Mouse (Mus musculus) heart, postnatal 10 days (tissue): ENCODE measurements around the gene BC005537. TPM values are rescaled to one million over a fixed set of nuclear protein-coding genes. Genes with fewer than 3 reads are reported as not detected.
"Not testable (repeated sequence)": the region's sequence is repeated elsewhere in the genome, so short reads cannot be mapped to it uniquely, and the experiment has no call there.

ENCODE experiments used
- DNase-seq, 2 experiments: peaks; one replicate each; pipeline ENCODE4 v3.0.0; 2021
- intact Hi-C: fragments of 180-260 bp; cut with DNase I; formaldehyde crosslinking; loops from one replicate; pipeline ENCODE4 v1.15.1; 2025
- total RNA-seq, 2 experiments: library from RNA; stranded (reverse); gene quantifications; 2 replicates each; pipeline ENCODE4 v1.2.3; 2021

Gene BC005537
- total RNA-seq, 2 experiments from 2014 or later: 178 to 179 TPM

GRCm38 (mm10) chr13:24837765-24838164, 36.3 kb downstream of the BC005537 start:
- intact Hi-C loops: not testable (repeated sequence)

DNA sequence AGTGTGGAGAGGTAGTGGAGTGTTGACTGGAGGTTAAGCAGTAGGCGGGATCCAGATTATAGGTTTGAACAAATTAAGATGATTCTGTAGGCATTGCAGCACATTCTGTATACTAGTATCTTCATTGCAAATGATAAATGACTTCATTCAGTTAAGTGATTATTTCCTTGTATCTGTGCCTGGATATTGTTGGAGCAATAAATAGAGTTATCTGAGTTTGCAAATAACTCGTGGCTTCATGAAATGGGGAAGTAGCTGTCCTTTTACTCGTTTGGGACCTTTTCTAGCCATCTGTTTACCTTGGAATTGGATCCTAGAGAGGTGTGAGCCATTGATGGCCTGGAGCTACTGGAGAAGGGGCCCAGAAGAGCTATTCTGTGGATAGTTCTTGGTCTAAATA, 38.4 kb downstream of the BC005537 start:
- DNase-seq: no peak
- intact Hi-C loops: no loop called here

More at GRCm38 (mm10) chr13:24837765-24838164, 36.3 kb downstream of the BC005537 start:
- DNase-seq: not testable (repeated sequence)

DNA sequence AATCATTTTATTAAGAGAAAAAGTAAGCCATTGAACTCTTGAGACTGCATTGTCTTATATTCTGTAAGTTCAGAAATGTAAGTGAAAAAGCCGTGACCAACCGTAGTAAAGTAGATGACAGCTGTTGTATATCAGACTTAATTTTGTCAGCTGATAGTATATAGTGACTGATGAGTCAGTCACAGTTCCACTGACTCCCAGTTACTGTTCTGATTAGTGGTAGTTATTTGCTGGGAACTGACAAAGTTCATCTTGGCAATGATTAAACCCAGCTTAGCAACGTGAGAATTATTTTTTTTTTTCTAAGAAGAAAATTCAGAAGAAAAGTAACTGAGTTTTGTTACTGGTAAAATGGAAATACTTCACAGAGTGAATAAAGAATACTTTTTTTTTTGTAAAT, 40.2 kb downstream of the BC005537 start:
- intact Hi-C loops: no loop called here
- DNase-seq: no peak

GRCm38 (mm10) chr13:24844983-24845955, 43.8 kb downstream of the BC005537 start, which contains the start of gene D130043K22Rik:
D130043K22Rik (plus strand) TSS chr13:24845135.
- intact Hi-C loops: loop anchor here (5.0 kb wide), 1 partner anchor 77 kb away; no protein-coding TSS in a partner anchor
- DNase-seq: peak; percentile 27 to 48

DNA sequence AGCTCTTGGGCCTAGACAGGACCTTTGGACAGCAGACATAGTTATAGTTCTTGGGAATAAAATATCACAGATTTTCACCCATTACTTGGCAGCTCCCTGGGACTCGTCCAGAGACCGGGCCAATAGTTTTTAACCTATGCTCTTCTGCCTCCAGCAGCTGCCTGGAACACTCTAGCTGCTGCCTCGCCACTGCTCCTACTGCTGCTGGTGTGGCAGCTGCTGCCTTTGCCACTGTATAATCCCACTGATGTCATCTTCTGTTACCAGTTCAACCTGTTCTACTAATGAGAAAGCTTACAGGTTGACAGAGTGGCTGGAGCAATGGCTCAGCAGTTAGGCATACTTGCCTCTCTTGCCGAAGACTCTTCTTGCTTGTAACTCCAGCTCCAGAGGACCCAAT, 47.9 kb downstream of the BC005537 start:
- intact Hi-C loops: loop anchor here (5.0 kb wide), 1 partner anchor 73 kb away; no protein-coding TSS in a partner anchor
- no peak for DNase-seq

DNA sequence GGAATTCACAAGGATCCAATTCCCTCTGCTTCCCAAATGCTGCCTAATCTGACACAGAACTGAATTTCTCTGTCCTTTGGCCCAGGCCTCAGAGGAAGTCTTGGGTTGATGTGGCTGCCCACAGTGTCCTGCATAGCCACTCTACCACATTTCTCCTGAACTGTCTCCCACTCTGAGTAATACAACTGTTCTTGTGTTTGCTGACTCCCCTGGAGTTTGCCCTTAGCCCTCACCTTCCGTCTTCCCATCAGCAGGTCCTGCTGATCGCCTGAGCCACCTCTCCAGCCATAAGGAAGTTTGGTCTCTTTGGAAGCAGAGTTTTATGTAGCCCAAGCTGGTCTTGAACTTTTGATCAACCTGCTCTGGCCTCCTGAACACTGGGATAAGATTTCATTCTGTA, 50.5 kb downstream of the BC005537 start:
- intact Hi-C loops: no loop called here

DNA sequence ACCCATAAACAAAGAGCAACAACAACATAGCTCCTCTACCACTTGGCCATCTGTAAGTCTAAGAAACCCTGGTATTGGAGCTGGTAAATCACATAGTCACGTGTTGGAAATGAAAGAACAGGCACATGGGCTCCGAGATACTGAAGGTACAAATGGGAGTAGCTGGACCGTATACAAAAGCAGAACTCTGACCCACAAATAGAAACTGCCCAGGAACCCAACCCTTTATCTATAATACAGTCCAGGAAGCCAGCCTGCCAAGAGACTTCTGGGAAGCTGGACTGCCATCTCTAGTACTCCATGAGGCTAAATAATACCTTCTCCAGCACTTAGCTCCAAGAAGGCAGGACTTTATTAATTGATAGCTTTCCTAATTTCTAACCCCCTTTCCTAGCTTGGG, 51.1 kb downstream of the BC005537 start:
- peak in 1 of 2 experiments; percentile 29 for DNase-seq
- intact Hi-C loops: no loop called here

More for the DNA sequence above, 50.5 kb downstream of the BC005537 start:
- no peak for DNase-seq

DNA sequence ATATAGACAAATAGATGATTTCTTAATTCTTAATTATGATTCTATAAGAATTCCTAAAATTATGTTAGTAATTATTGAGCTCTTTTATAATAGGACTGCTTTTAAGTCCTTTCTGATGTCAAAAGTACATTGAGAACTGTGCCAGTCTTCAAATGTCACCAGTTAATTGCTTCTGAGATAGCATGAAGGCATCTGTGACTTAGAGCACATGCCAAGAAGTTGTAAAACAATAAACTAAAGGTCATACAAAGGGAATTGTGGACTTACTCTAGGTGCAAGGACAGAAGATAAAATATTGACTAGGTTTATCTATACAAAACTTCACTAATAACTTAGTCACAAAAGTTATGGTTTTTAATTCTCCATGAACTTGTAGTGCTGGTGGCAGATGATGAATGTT, 57.7 kb downstream of the BC005537 start:
- no peak for DNase-seq
- intact Hi-C loops: no loop called here

DNA sequence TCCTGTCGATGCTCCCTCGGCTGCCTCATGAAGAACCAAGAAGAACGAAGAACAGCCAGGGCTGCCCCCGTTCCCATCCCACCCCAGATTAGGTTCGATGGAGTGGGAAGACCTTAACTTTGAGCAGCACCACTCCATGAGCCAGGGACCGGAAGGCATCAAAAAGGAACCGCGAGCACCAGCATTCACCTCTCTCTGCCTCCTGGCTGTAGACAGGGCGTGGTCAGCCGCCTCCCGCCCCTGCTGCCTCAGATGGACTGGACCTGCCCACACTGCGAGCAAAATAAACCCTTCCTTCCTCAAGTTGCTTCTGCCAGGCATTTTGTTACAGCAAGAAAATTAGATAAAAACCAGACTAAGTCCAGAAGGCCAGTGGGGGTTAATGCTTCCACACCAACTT, 59.6 kb downstream of the BC005537 start:
- intact Hi-C loops: no loop called here
- no peak for DNase-seq

DNA sequence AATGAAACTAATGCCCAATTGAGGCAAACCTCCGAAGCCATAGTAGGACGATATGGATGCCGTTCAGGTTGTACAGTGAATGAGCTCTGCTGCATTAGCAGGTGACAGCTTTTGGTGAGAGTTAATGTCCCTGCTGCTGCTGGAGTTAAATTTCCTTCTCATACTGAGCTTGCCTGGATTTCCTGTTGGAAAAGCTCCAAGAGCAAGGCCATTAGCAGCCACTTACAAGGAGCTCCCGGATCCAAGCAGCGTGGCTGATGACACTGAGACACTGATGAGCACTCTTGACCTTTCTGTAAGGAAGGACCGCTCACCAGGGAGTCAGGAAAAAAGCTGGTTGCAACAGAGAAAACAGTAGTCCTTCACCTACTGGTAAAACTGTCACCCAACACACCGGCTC, 60.6 kb downstream of the BC005537 start:
- DNase-seq: peak; percentile 11 to 14

DNA sequence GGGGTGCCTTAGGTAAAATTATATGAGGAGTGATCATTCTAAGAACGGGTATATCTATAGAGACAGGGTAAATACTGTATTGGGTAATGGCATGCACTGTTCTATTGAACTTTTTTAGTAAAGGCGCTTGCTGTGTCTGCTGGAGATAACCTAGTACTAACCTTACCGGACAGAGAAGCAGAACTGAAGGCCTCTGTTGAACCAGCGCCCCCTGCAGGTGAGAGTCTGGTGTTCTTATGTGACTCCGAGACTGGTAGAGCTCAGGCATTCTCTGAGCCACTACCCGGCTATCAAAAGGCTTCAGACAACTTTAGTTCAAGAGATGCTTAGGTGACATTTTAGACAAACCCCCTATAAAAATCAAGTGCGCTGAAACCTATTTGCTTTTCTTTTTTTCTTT, 61.1 kb downstream of the BC005537 start:
- peak; percentile 15 to 55 for DNase-seq

More for the DNA sequence above, 60.6 kb downstream of the BC005537 start:
- intact Hi-C loops: no loop called here

More for the DNA sequence above, 61.1 kb downstream of the BC005537 start:
- intact Hi-C loops: no loop called here

Other genes with a start within 250 kb of the BC005537 start
- 10 to 100 TPM; 13.0 to 16.3 TPM for gene Ripor2, start 219.5 kb upstream of the BC005537 start, total RNA-seq
- not detected for gene Armh2, start 60.4 kb upstream of the BC005537 start, total RNA-seq
- 10 to 100 TPM; 40.6 to 45.1 TPM for gene Gmnn, start 39.7 kb upstream of the BC005537 start, total RNA-seq
- 100 to 1,000 TPM; 282 to 297 TPM for gene Acot13, start 29.9 kb downstream of the BC005537 start, total RNA-seq
- gene Tdp2, start 30.0 kb downstream of the BC005537 start, total RNA-seq: 10 to 100 TPM; 17.8 to 18.0 TPM
- gene D130043K22Rik, start 43.5 kb downstream of the BC005537 start, total RNA-seq: not detected
- gene Aldh5a1, start 136.0 kb downstream of the BC005537 start, total RNA-seq: 10 to 100 TPM; 16.4 to 18.9 TPM
- gene Gpld1, start 141.5 kb downstream of the BC005537 start, total RNA-seq: 1 to 10 TPM in 1 of 2 experiments, under 1 TPM in 1; 0.93 to 1.4 TPM
- 10 to 100 TPM; 46.7 to 60.0 TPM for gene Mrs2, start 218.7 kb downstream of the BC005537 start, total RNA-seq